Mouse (Mus musculus) E14TG2a.4 (cell line): ENCODE measurements around the gene Nr1d2.

Source experiments
- H3K27me3 ChIP-seq: 2 replicates; pipeline ENCODE4 v1.6.1; 2014; ENCODE audit warnings: low read length, control low read depth; ENCODE audit not compliant: insufficient read depth
- H3K36me3 ChIP-seq: 2 replicates; pipeline ENCODE4 v1.6.1; 2014; ENCODE audit warnings: low read length, control low read depth; ENCODE audit not compliant: insufficient read depth
- H3K4me1 ChIP-seq: replicated peaks from 2 replicates; pipeline ENCODE4 v1.6.1; 2014; ENCODE audit warnings: low read depth, low read length, control low read depth
- H3K4me3 ChIP-seq: replicated peaks from 2 replicates; pipeline ENCODE4 v1.5.1; 2014; ENCODE audit warnings: mild to moderate bottlenecking, low read length
- H3K9me3 ChIP-seq: 2 replicates; pipeline ENCODE4 v1.6.1; 2014; ENCODE audit warnings: low read length, control low read depth
- CTCF ChIP-seq: conservative IDR thresholded peaks from 2 replicates; pipeline ENCODE4 v1.5.1; 2014; ENCODE audit warnings: low read length
- NANOG ChIP-seq: IDR thresholded peaks from 2 replicates; pipeline ENCODE4 v1.6.1; 2014; ENCODE audit warnings: borderline replicate concordance, low read length, mixed read lengths
- POU5F1 ChIP-seq: IDR thresholded peaks from 2 replicates; pipeline ENCODE4 v1.6.1; 2014; ENCODE audit warnings: low read length, borderline replicate concordance

The Nr1d2 gene

DNA sequence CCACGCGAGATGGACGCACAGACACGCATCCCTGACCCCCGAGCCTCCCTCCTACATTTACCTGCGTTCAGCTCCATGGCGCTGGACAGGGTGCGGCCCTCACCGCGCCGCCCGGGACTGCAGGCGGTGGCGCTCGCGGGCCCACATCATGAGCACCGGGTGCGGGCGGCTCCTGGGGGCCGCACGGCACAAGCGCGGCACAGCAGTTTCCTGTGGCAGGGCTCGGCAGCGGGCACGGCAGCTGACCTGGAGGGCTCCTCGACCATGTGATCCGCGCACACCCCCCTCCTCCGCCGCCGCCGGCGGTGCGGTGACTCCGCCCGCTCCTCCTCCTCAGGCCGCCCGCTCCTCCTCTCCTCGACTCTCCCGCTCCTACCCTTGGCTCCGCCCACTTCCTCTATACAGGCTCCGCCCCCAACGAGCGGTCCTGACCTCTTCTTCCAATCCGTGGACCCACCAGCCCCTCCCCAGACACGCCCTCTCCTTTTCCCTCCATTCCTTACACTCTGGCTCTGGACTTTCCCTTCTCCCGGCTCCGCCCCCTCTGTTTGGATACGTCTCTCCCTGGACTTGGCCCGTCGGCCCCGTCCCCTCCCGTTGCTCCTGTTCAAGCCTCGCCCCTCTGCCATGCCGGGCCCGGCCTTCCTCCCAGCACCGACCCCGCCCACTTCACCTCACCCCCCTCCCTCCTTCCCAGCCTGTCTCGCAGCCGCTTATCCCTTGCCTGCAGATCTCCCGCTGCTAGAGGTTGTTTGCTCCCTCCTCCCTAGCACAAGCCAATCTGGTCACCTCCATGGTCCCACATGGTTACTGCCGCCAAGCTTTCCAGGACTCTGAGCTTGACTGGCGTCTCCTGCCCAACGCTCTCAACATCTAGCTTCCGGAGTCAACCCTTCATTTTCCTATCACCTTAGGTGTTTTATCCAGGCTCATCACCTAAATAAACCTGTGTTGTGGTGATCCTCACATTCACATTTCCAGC lies at the start of gene Nr1d2:
Gene Nr1d2, minus strand, starts transcription at position 378 of the 982 bp plus-strand sequence.
- Histone ChIP-seq H3K9me3 (peaks cover 18% of the 10 kb centered on the region), H3K4me1 (peaks cover 27% of the 10 kb centered on the region), H3K36me3 (no peaks in the 10 kb centered on the region), H3K27me3 (no peaks in the 10 kb centered on the region), H3K4me3 (peak within 1 kb of the TSS; percentile 95)
- TF ChIP-seq CTCF (no peak), NANOG (no peak), POU5F1 (no peak)

DNA sequence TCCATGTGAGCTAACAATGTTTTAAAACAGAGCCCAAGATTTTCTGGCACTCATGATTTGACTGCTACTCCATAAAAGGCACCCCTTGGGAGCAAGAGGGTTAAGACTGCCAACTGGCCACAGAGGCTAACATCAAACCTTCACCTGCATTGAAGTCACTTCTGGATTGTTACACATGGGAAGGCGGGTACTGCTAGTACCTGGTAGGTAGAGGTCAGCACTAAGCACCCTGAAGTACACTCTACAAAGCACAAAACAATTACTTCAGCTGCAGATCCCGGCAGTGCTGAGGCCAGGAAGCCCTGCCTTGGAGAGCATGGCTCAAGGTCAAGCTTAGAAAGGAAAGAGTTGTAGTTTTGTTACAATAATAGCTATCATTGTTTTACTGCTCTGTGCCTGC lies 48.5 kb upstream of the Nr1d2 start:
- Histone ChIP-seq H3K27me3 (no peaks in the 10 kb centered on the region), H3K9me3 (no peaks in the 10 kb centered on the region), H3K36me3 (peaks cover 7% of the 10 kb centered on the region), H3K4me1 (no peaks in the 10 kb centered on the region; the same call in 1 of the 2 replicates), H3K4me3 (no peak overlapping the region)
- TF ChIP-seq CTCF (no peak), NANOG (no peak), POU5F1 (no peak)

DNA sequence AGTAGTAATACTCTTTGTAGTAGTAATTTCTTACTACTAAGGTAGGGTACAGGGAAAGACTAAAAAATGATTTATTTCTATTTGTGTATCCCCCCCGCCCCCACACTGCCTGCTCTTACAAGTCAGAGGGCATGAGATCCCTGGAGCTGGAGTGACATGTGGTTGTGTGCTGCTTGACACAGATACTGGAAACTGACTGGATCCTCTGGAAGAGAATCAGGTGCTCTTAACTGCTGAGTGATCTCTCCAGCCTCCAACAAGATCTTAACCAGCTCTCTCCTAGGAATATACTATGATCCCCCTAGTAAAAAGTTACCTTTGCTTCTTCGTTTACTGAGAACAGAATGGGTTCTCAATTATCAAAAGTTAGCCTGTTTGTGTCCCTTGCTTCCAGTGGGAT lies 47.5 kb upstream of the Nr1d2 start:
- Histone ChIP-seq H3K27me3 (no peaks in the 10 kb centered on the region), H3K4me1 (no peaks in the 10 kb centered on the region; the same call in 1 of the 2 replicates), H3K36me3 (peaks cover 11% of the 10 kb centered on the region), H3K4me3 (no peak overlapping the region), H3K9me3 (no peaks in the 10 kb centered on the region)
- TF ChIP-seq POU5F1: no peak
- TF ChIP-seq CTCF: no peak
- TF ChIP-seq NANOG: no peak

DNA sequence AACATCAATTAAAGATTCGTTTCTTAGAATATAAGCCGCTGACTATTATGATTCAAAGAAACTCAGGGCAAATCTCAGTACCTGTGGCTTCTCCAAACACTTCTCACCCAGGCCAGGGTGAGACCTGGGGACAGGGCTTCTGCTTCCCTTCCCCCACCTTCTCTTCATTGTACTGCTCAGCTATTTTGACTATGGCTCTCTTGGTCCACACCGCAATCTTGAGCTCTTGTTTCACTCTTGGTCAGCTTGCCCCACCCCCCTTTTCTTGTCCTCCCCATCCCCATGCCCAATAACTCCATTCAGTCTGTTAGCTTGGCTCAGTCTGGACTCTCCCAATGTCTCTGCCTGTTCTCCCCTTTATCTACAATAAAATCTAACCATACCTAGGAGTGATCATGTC lies 46.5 kb upstream of the Nr1d2 start:
- Histone ChIP-seq H3K4me1 (no peaks in the 10 kb centered on the region; the same call in 1 of the 2 replicates), H3K9me3 (no peaks in the 10 kb centered on the region), H3K4me3 (no peak overlapping the region), H3K36me3 (peaks cover 11% of the 10 kb centered on the region), H3K27me3 (no peaks in the 10 kb centered on the region)
- no peak for TF ChIP-seq POU5F1
- TF ChIP-seq NANOG: no peak
- no peak for TF ChIP-seq CTCF

DNA sequence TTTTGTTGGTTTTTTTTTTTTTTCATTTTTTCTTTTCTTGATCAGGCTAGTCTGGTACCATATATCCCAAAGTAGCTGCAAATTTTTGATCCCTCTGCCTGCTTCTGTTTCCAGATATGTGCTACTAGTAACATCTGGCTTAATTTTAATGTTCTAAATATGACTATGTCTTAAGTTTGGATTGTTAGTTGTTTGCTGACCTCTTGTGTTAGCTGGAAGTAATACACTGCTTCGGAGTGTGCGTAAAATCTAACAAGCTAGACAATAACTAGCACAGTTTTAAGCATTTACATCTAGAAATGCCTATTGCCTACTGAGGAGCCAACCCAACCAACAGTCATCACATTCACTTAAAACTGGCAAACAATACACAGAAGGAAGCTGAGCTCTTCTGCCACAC lies 45.7 kb upstream of the Nr1d2 start:
- H3K4me3 ChIP-seq: no peak overlapping the region
- no peaks in the 10 kb centered on the region; the same call in 1 of the 2 replicates for H3K4me1 ChIP-seq
- no peaks in the 10 kb centered on the region for H3K27me3 ChIP-seq
- H3K9me3 ChIP-seq: no peaks in the 10 kb centered on the region
- no peak for TF ChIP-seq POU5F1
- TF ChIP-seq CTCF: peak; percentile 32
- no peak for TF ChIP-seq NANOG
- peaks cover 16% of the 10 kb centered on the region for H3K36me3 ChIP-seq

DNA sequence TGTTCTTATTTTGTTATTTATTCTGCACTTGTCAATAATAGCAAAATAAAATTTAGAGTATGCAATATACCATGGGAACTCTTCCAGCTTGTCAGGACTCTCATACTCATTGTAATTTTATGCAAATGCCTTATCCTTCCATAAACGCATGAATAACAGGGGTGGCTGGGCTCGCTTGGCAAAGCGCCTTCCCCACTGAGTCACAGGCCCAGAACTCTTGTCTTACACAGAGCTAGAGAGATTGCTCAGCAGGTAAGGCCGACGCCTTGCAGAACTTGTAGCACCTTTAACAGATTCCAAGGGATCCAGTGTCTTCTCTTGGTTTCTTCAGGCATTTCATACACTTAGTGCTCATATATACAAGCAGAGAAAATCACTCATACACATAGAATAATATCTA lies 41.4 kb upstream of the Nr1d2 start:
- Histone ChIP-seq H3K9me3 (no peaks in the 10 kb centered on the region), H3K36me3 (peaks cover 38% of the 10 kb centered on the region), H3K27me3 (no peaks in the 10 kb centered on the region), H3K4me1 (no peaks in the 10 kb centered on the region; the same call in 1 of the 2 replicates), H3K4me3 (no peak overlapping the region)
- TF ChIP-seq CTCF: no peak
- TF ChIP-seq NANOG: no peak
- no peak for TF ChIP-seq POU5F1

DNA sequence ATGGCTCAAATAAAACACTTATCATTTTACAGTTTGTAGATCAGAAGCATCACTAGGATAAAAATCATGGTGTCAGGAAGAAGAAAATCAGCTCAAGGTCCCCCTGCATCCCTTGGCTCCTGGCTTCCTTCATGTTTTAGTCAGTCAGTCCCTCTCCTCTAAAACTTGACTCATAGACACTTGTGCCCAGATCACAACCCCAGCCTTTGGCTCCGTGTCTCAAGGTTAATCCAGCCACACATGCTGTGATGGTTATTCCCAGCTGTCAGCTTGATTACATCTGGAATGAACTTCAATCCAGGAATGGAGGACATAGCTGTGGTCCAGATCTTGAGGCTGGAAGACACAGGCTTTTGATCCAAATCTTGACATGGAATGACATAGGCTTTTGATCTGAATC lies 35.6 kb upstream of the Nr1d2 start:
- Histone ChIP-seq H3K36me3 (peaks cover 31% of the 10 kb centered on the region), H3K4me1 (peaks cover 6% of the 10 kb centered on the region; the same call in 1 of the 2 replicates), H3K4me3 (no peak overlapping the region), H3K9me3 (peaks cover 3% of the 10 kb centered on the region; the same call in 1 of the 2 replicates), H3K27me3 (no peaks in the 10 kb centered on the region)
- TF ChIP-seq CTCF (no peak), POU5F1 (no peak), NANOG (no peak)

DNA sequence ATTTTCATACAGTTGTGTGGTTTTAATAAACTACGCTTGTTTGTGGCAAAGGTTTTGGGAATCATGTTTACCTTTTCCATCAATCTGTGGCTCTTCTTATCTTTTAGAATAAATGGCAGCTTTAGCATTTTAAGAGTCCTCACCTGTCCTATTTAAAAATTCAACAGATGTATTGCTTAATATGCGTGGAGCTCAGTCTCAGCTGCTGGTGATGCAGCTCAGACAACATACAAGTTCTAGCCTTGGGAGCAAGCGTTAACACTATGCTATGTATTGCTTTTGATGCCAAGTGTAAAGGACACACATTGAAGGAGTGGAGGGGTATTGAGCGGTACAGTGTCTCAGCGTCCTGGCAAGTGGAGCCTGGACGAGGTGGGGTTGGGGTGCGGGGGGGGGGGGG lies 32.7 kb upstream of the Nr1d2 start:
- H3K36me3 ChIP-seq: peaks cover 36% of the 10 kb centered on the region
- peaks cover 6% of the 10 kb centered on the region; the same call in 1 of the 2 replicates for H3K4me1 ChIP-seq
- TF ChIP-seq POU5F1 (no peak), CTCF (no peak), NANOG (no peak)
- no peaks in the 10 kb centered on the region for H3K27me3 ChIP-seq
- H3K9me3 ChIP-seq: peaks cover 7% of the 10 kb centered on the region; the same call in 1 of the 2 replicates
- H3K4me3 ChIP-seq: peak overlapping the region; percentile 96
